Mouse (Mus musculus) myocyte (in vitro differentiated cells): ENCODE results near the gene Scn2a. TPM values are rescaled to one million over a fixed set of nuclear protein-coding genes. Genes with fewer than 3 reads are reported as not detected.

Source experiments
- H3K27me3 ChIP-seq: one replicate; pipeline ENCODE4 v1.6.1; 2011; ENCODE audit not compliant: control insufficient read depth, insufficient read depth, insufficient read length
- H3K36me3 ChIP-seq: one replicate; pipeline ENCODE4 v1.6.1; 2011; ENCODE audit not compliant: control insufficient read depth, insufficient read depth
- H3K4me2 ChIP-seq: one replicate; pipeline ENCODE4 v1.6.1; 2011; ENCODE audit warnings: low read depth, control low read depth
- H3K4me3 ChIP-seq: one replicate; pipeline ENCODE4 v1.5.1; 2011; ENCODE audit warnings: mild to moderate bottlenecking, control low read depth, moderate library complexity
- H3K79me2 ChIP-seq: one replicate; pipeline ENCODE4 v1.6.1; 2011; ENCODE audit not compliant: control insufficient read depth, insufficient read depth
- H3ac ChIP-seq: one replicate; pipeline ENCODE4 v1.6.1; 2011; ENCODE audit not compliant: control insufficient read depth, insufficient read length
- CEBPB ChIP-seq: IDR thresholded peaks from 2 replicates; pipeline ENCODE4 v1.6.1; 2011; ENCODE audit warnings: mild to moderate bottlenecking, moderate library complexity; ENCODE audit not compliant: poor library complexity, insufficient read depth, severe bottlenecking
- E2F4 ChIP-seq: IDR thresholded peaks from one replicate; pipeline ENCODE4 v1.6.1; 2011; ENCODE audit warnings: mild to moderate bottlenecking, control low read depth, moderate library complexity; ENCODE audit not compliant: insufficient read depth
- MAX ChIP-seq: IDR thresholded peaks from one replicate; pipeline ENCODE4 v1.6.1; 2011; ENCODE audit warnings: low read depth, mild to moderate bottlenecking, control low read depth
- MYOD1 ChIP-seq, 3 experiments: IDR thresholded peaks; one replicate each; pipeline ENCODE4 v1.6.1; 2011; ENCODE audit warnings: control low read depth in 2 of 3, low read depth in 2 of 3, mild to moderate bottlenecking in 2 of 3, moderate library complexity in 1 of 3; ENCODE audit not compliant: insufficient read length in 2 of 3, control insufficient read depth in 1 of 3
- MYOG ChIP-seq, 3 experiments: IDR thresholded peaks; one replicate each; pipeline ENCODE4 v1.6.1; 2011; ENCODE audit warnings: control low read depth in 2 of 3, low read depth in 2 of 3, mild to moderate bottlenecking in 2 of 3; ENCODE audit not compliant: insufficient read length in 2 of 3, control insufficient read depth in 1 of 3, insufficient read depth in 1 of 3
- POLR2A ChIP-seq: IDR thresholded peaks from one replicate; pipeline ENCODE4 v1.6.1; 2011; ENCODE audit warnings: low read depth, mild to moderate bottlenecking, control low read depth, moderate library complexity; ENCODE audit not compliant: insufficient read length
- POLR2AphosphoS2 ChIP-seq: IDR thresholded peaks from one replicate; pipeline ENCODE4 v1.6.1; 2011; ENCODE audit warnings: low read depth, control low read depth; ENCODE audit not compliant: insufficient read length
- REST ChIP-seq: IDR thresholded peaks from one replicate; pipeline ENCODE4 v1.6.1; 2011; ENCODE audit warnings: mild to moderate bottlenecking, control low read depth, moderate library complexity; ENCODE audit not compliant: insufficient read depth, insufficient read length
- SRF ChIP-seq: IDR thresholded peaks from one replicate; pipeline ENCODE4 v1.6.1; 2011; ENCODE audit warnings: low read depth; ENCODE audit not compliant: control insufficient read depth, insufficient read length
- TCF12 ChIP-seq: IDR thresholded peaks from one replicate; pipeline ENCODE4 v1.6.1; 2011; ENCODE audit warnings: mild to moderate bottlenecking, control low read depth; ENCODE audit not compliant: poor library complexity, insufficient read depth, severe bottlenecking
- TCF3 ChIP-seq: IDR thresholded peaks from one replicate; pipeline ENCODE4 v1.6.1; 2011; ENCODE audit warnings: low read depth, control low read depth; ENCODE audit not compliant: insufficient read length
- USF1 ChIP-seq: IDR thresholded peaks from one replicate; pipeline ENCODE4 v1.6.1; 2011; ENCODE audit warnings: low read depth, mild to moderate bottlenecking, control low read depth, moderate library complexity
- polyA plus RNA-seq: library from polyadenylated mRNA; unstranded; fragments of >200 nt; fragmentation: generic; extraction: Trizol; gene quantifications from one replicate; pipeline ENCODE4 v1.2.1, GENCODE M21; 2012; ENCODE audit warnings: missing spikeins

Scn2a gene
- polyA plus RNA-seq, 1 experiment = 0.18 TPM

- Histone ChIP-seq H3K79me2 (no peaks in the 10 kb centered on the region), H3K4me2 (no peak overlapping the region), H3K36me3 (no peaks in the 10 kb centered on the region), H3K4me3 (no peak overlapping the region), H3ac (no peak overlapping the region), H3K27me3 (no peaks in the 10 kb centered on the region)
- TF ChIP-seq USF1 (no peak), TCF3 (no peak), E2F4 (no peak), POLR2A (no peak), CEBPB (no peak), MAX (no peak), MYOD1 (IDR thresholded peaks at IDR 0.05; ENCODE audit: control insufficient read depth in 1 of 3, insufficient read length in 2 of 3, low read depth in 2 of 3) (no peak), SRF (no peak), TCF12 (no peak), MYOG (IDR thresholded peaks at IDR 0.05; ENCODE audit: control insufficient read depth in 1 of 3, insufficient read depth in 1 of 3, insufficient read length in 2 of 3, low read depth in 2 of 3) (no peak), POLR2AphosphoS2 (no peak), REST (no peak)
Measured at GRCm38 (mm10) chr2:65621838-65622237, 1.3 kb downstream of the Scn2a start.

GRCm38 (mm10) chr2:65652636-65653035 lies 32.1 kb downstream of the Scn2a start:
- Histone ChIP-seq H3K79me2 (no peaks in the 10 kb centered on the region), H3ac (no peak overlapping the region), H3K4me3 (no peak overlapping the region), H3K27me3 (no peaks in the 10 kb centered on the region), H3K4me2 (no peak overlapping the region), H3K36me3 (no peaks in the 10 kb centered on the region)
- TF ChIP-seq TCF12 (no peak), CEBPB (no peak), E2F4 (no peak), POLR2AphosphoS2 (no peak), POLR2A (no peak), USF1 (no peak), MYOD1 (IDR thresholded peaks at IDR 0.05; ENCODE audit: control insufficient read depth in 1 of 3, insufficient read length in 2 of 3, low read depth in 2 of 3) (no peak), TCF3 (no peak), MAX (no peak), MYOG (IDR thresholded peaks at IDR 0.05; ENCODE audit: control insufficient read depth in 1 of 3, insufficient read depth in 1 of 3, insufficient read length in 2 of 3, low read depth in 2 of 3) (no peak), SRF (no peak), REST (no peak)

GRCm38 (mm10) chr2:65657031-65657430 lies 36.5 kb downstream of the Scn2a start:
- H3K27me3 ChIP-seq = no peaks in the 10 kb centered on the region
- H3K79me2 ChIP-seq = no peaks in the 10 kb centered on the region

GRCm38 (mm10) chr2:65658430-65658829 lies 37.9 kb downstream of the Scn2a start:
- H3ac ChIP-seq = no peak overlapping the region
- no peaks in the 10 kb centered on the region for H3K36me3 ChIP-seq
- no peak for TF ChIP-seq MAX
- no peak for TF ChIP-seq USF1
- no peak for TF ChIP-seq SRF
- TF ChIP-seq TCF3 = no peak
- no peak for TF ChIP-seq CEBPB
- TF ChIP-seq MYOG (IDR thresholded peaks at IDR 0.05; ENCODE audit: control insufficient read depth in 1 of 3, insufficient read depth in 1 of 3, insufficient read length in 2 of 3, low read depth in 2 of 3) = no peak
- no peaks in the 10 kb centered on the region for H3K79me2 ChIP-seq
- H3K4me3 ChIP-seq = no peak overlapping the region
- H3K27me3 ChIP-seq = no peaks in the 10 kb centered on the region
- H3K4me2 ChIP-seq = no peak overlapping the region

More at GRCm38 (mm10) chr2:65657031-65657430, 36.5 kb downstream of the Scn2a start:
- no peak for TF ChIP-seq MYOG (IDR thresholded peaks at IDR 0.05; ENCODE audit: control insufficient read depth in 1 of 3, insufficient read depth in 1 of 3, insufficient read length in 2 of 3, low read depth in 2 of 3)
- no peak for TF ChIP-seq POLR2AphosphoS2
- TF ChIP-seq MAX = no peak
- no peak for TF ChIP-seq E2F4
- no peak for TF ChIP-seq REST
- no peak for TF ChIP-seq SRF
- TF ChIP-seq TCF12 = no peak
- TF ChIP-seq CEBPB = no peak
- no peak for TF ChIP-seq USF1
- no peak for TF ChIP-seq MYOD1 (IDR thresholded peaks at IDR 0.05; ENCODE audit: control insufficient read depth in 1 of 3, insufficient read length in 2 of 3, low read depth in 2 of 3)
- TF ChIP-seq POLR2A = no peak
- TF ChIP-seq TCF3 = no peak
- Histone ChIP-seq H3K36me3 (no peaks in the 10 kb centered on the region), H3K4me2 (no peak overlapping the region), H3ac (no peak overlapping the region), H3K4me3 (no peak overlapping the region)

- Histone ChIP-seq H3K36me3 (no peaks in the 10 kb centered on the region), H3K79me2 (no peaks in the 10 kb centered on the region), H3K4me2 (no peak overlapping the region), H3K27me3 (no peaks in the 10 kb centered on the region), H3ac (no peak overlapping the region), H3K4me3 (no peak overlapping the region)
- no peak for TF ChIP-seq POLR2A
Measured at GRCm38 (mm10) chr2:65663892-65664291, 43.3 kb downstream of the Scn2a start.
